Mouse (Mus musculus) hindbrain, embryonic 13.5 days (tissue): ENCODE data around the gene H2afy2. TPM values are rescaled to one million over a fixed set of nuclear protein-coding genes. Genes with fewer than 3 reads are reported as not detected.

Experiments used
- ATAC-seq: fragments of 200-750 bp; cut with Nextera tagmentation; 2 replicates; pipeline ENCODE4 v1.8.0; 2017; ENCODE audit warnings: moderate TSS enrichment; ENCODE audit not compliant: low FRiP score
- H3K27ac ChIP-seq: fragments of 300-500 bp; sonication (generic); 2 replicates; pipeline ENCODE4 v1.5.1; 2015; ENCODE audit warnings: inconsistent platforms, mild to moderate bottlenecking, moderate library complexity
- H3K27me3 ChIP-seq: fragments of 300-500 bp; sonication (generic); 2 replicates; pipeline ENCODE4 v1.6.1; 2015; ENCODE audit warnings: mild to moderate bottlenecking, inconsistent platforms
- H3K36me3 ChIP-seq: fragments of 300-500 bp; sonication (generic); 2 replicates; pipeline ENCODE4 v1.6.1; 2015; ENCODE audit warnings: mild to moderate bottlenecking, inconsistent platforms
- H3K4me1 ChIP-seq: fragments of 300-500 bp; sonication (generic); replicated peaks from 2 replicates; pipeline ENCODE4 v1.6.1; 2015; ENCODE audit warnings: inconsistent platforms
- H3K4me2 ChIP-seq: fragments of 300-500 bp; sonication (generic); 2 replicates; pipeline ENCODE4 v1.6.1; 2015; ENCODE audit warnings: inconsistent platforms, mild to moderate bottlenecking, moderate library complexity
- H3K4me3 ChIP-seq: fragments of 300-500 bp; sonication (generic); 2 replicates; pipeline ENCODE4 v1.5.1; 2015; ENCODE audit warnings: mild to moderate bottlenecking, inconsistent platforms
- H3K9ac ChIP-seq: fragments of 300-500 bp; sonication (generic); 2 replicates; pipeline ENCODE4 v1.6.1; 2015; ENCODE audit warnings: mild to moderate bottlenecking, inconsistent platforms
- H3K9me3 ChIP-seq: fragments of 300-500 bp; sonication (generic); 2 replicates; pipeline ENCODE4 v1.6.1; 2016; ENCODE audit warnings: inconsistent platforms
- WGBS: fragments of 180-500 bp; shearing (Covaris S2); methylation state at CpG from one replicate; pipeline ENCODE4 v1.1.7; 2015; 5-methylcytosine and 5-hydroxymethylcytosine counted together
- polyA plus RNA-seq: library from polyadenylated mRNA; unstranded; fragments of >200 nt; fragmentation: Nextera tagmentation; extraction: Ambion mirVana; gene quantifications from 2 replicates; pipeline ENCODE4 v1.2.1, GENCODE M21; 2015

Gene H2afy2
- polyA plus RNA-seq, 1 experiment from 2014 or later: 334 TPM

DNA sequence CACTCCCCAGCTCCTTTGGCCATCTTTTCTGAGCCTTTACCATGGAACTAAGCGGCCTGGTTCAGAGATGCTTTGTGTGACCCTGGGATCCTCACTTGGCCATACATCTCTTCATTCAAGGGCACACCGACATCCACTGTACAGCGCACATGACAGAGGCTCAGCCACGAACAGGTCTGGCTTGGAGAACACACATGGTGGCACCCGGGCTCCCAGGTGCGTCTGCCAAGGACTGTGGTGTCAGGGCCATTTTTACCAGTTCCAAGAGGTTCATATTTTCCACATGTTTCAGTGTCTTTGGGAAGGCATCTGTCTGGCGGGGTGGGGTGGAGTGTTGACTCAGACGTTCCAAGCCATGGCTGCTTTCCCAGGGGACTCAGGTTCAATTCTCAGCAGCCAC is 41.6 kb downstream of the H2afy2 start:
- H3K4me3 ChIP-seq: no peak overlapping the region
- 96% methylated on average over 8 of the region's 8 CpGs for WGBS
- no peak overlapping the region for H3K9ac ChIP-seq
- no peak for ATAC-seq
- no peak overlapping the region for H3K27ac ChIP-seq
- H3K4me1 ChIP-seq: no peaks in the 10 kb centered on the region
- no peaks in the 10 kb centered on the region; the same call in 1 of the 2 replicates for H3K9me3 ChIP-seq
- no peaks in the 10 kb centered on the region for H3K27me3 ChIP-seq
- no peak overlapping the region for H3K4me2 ChIP-seq
- H3K36me3 ChIP-seq: peaks cover 100% of the 10 kb centered on the region

GRCm38 (mm10) chr10:61741873-61742272 is 42.1 kb downstream of the H2afy2 start:
- H3K36me3 ChIP-seq: peaks cover 100% of the 10 kb centered on the region
- H3K27me3 ChIP-seq: no peaks in the 10 kb centered on the region
- H3K9ac ChIP-seq: no peak overlapping the region
- 84% methylated on average over 4 of the region's 4 CpGs for WGBS
- ATAC-seq: no peak
- no peak overlapping the region for H3K27ac ChIP-seq
- no peaks in the 10 kb centered on the region; the same call in 1 of the 2 replicates for H3K9me3 ChIP-seq
- H3K4me1 ChIP-seq: no peaks in the 10 kb centered on the region
- H3K4me2 ChIP-seq: no peak overlapping the region
- no peak overlapping the region for H3K4me3 ChIP-seq

GRCm38 (mm10) chr10:61741306-61741705 is 42.6 kb downstream of the H2afy2 start:
- ATAC-seq: no peak
- H3K27me3 ChIP-seq: no peaks in the 10 kb centered on the region
- WGBS: 90% methylated on average over 1 of the region's 1 CpGs

GRCm38 (mm10) chr10:61738126-61738525 is 45.8 kb downstream of the H2afy2 start:
- Histone ChIP-seq H3K4me1 (no peaks in the 10 kb centered on the region), H3K4me3 (no peak overlapping the region), H3K4me2 (no peak overlapping the region), H3K27ac (no peak overlapping the region), H3K9ac (no peak overlapping the region), H3K36me3 (peaks cover 65% of the 10 kb centered on the region), H3K9me3 (no peaks in the 10 kb centered on the region), H3K27me3 (no peaks in the 10 kb centered on the region)
- WGBS: 94% methylated on average over 4 of the region's 4 CpGs
- no peak for ATAC-seq

More at GRCm38 (mm10) chr10:61741306-61741705, 42.6 kb downstream of the H2afy2 start:
- H3K4me3 ChIP-seq: no peak overlapping the region
- H3K4me1 ChIP-seq: no peaks in the 10 kb centered on the region
- H3K36me3 ChIP-seq: peaks cover 97% of the 10 kb centered on the region
- no peaks in the 10 kb centered on the region; the same call in 1 of the 2 replicates for H3K9me3 ChIP-seq
- no peak overlapping the region for H3K4me2 ChIP-seq
- H3K27ac ChIP-seq: no peak overlapping the region
- no peak overlapping the region for H3K9ac ChIP-seq

- Histone ChIP-seq H3K36me3 (peaks cover 59% of the 10 kb centered on the region), H3K4me2 (no peak overlapping the region), H3K9me3 (no peaks in the 10 kb centered on the region), H3K4me3 (no peak overlapping the region), H3K9ac (0 out of 2 replicates have a peak overlapping the region, but pooled peaks have one; percentile 4), H3K27ac (no peak overlapping the region), H3K27me3 (no peaks in the 10 kb centered on the region), H3K4me1 (no peaks in the 10 kb centered on the region)
- no peak for ATAC-seq
- WGBS: 100% methylated on average over 1 of the region's 1 CpGs
These were observed 46.4 kb downstream of the H2afy2 start for GRCm38 (mm10) chr10:61737537-61737936.

DNA sequence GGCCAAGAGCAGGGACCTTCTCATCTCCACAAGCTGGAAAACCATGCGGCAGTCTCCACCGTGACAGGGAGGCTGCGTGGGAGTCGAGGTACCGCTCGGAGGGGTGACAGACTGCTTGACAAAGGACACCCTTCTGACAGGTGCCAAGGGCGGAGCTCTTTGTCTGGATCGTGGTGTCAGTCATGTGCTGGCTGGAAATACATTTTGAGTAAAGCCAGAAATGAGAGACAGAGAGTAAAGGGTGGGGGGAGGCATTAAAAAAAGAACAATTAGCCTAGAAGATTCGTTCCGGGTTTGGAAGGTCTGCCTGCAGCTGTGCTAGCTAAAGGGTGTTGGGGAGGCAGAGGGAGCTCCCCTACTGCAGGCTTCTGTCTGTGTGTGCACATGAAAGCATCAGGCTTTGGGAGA is 47.3 kb downstream of the H2afy2 start:
- no peak for ATAC-seq
- no peaks in the 10 kb centered on the region for H3K9me3 ChIP-seq
- peak overlapping the region; percentile 13 for H3K27ac ChIP-seq
- H3K4me1 ChIP-seq: no peaks in the 10 kb centered on the region
- H3K27me3 ChIP-seq: no peaks in the 10 kb centered on the region
- 0 out of 2 replicates have a peak overlapping the region, but pooled peaks have one; percentile 4 for H3K9ac ChIP-seq
- 69% methylated on average over 10 of the region's 10 CpGs for WGBS
- peaks cover 51% of the 10 kb centered on the region for H3K36me3 ChIP-seq
- H3K4me2 ChIP-seq: no peak overlapping the region
- no peak overlapping the region for H3K4me3 ChIP-seq

GRCm38 (mm10) chr10:61734377-61734776 is 49.6 kb downstream of the H2afy2 start:
- Histone ChIP-seq H3K9ac (no peak overlapping the region), H3K4me1 (no peaks in the 10 kb centered on the region), H3K4me2 (no peak overlapping the region), H3K27me3 (no peaks in the 10 kb centered on the region), H3K9me3 (no peaks in the 10 kb centered on the region), H3K27ac (no peak overlapping the region), H3K4me3 (no peak overlapping the region), H3K36me3 (peaks cover 28% of the 10 kb centered on the region)
- no peak for ATAC-seq
- WGBS: 50% methylated on average over 3 of the region's 3 CpGs

DNA sequence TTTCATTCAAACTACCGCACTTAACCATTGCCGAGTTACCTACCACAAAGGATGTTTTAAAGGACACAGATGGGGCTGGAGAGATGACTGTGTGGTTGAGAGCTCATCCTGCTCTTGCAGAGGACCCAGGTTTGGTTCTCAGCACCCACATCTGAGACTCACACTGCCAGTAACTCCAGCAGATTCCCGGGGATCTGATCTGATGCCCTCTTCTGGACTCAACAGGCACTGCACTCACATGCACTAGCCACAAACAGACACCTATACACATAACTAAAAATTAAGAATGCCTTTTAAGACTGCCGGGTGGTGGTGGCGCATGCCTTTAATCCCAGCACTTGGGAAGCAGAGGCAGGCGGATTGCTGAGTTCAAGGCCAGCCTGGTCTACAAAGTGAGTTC is 53.8 kb downstream of the H2afy2 start:
- H3K9me3 ChIP-seq: no peaks in the 10 kb centered on the region
- H3K4me2 ChIP-seq: no peak overlapping the region
- no peak for ATAC-seq
- H3K9ac ChIP-seq: no peak overlapping the region
- no peaks in the 10 kb centered on the region for H3K4me1 ChIP-seq
- H3K4me3 ChIP-seq: no peak overlapping the region
- no peaks in the 10 kb centered on the region for H3K36me3 ChIP-seq
- WGBS: 96% methylated on average over 6 of the region's 6 CpGs
- no peaks in the 10 kb centered on the region for H3K27me3 ChIP-seq
- H3K27ac ChIP-seq: no peak overlapping the region

DNA sequence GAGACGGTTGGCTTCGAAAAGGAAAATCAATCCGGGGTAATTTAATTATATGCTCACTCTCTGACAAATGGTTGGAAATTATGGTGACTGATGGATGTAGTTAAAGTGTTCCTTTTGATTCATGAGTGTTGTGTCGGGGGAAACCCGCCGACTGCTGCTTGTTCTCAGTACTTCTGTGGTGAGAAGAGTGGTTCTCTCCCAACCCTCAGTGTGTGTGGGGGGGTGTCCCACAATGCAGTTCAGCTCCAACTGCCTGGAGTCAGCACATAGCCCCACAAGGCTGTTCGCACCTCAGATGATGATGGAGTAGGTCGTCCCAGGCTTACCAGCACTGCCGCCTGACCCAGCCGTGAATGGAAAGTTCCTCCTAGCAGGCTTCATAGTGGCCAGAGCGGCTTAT is 54.8 kb downstream of the H2afy2 start:
- no peak overlapping the region for H3K9ac ChIP-seq
- H3K27ac ChIP-seq: no peak overlapping the region
- no peak overlapping the region for H3K4me3 ChIP-seq
- H3K36me3 ChIP-seq: no peaks in the 10 kb centered on the region
- H3K4me2 ChIP-seq: no peak overlapping the region
- no peaks in the 10 kb centered on the region for H3K4me1 ChIP-seq
- ATAC-seq: no peak
- 66% methylated on average over 11 of the region's 11 CpGs for WGBS
- H3K9me3 ChIP-seq: no peaks in the 10 kb centered on the region
- H3K27me3 ChIP-seq: no peaks in the 10 kb centered on the region

DNA sequence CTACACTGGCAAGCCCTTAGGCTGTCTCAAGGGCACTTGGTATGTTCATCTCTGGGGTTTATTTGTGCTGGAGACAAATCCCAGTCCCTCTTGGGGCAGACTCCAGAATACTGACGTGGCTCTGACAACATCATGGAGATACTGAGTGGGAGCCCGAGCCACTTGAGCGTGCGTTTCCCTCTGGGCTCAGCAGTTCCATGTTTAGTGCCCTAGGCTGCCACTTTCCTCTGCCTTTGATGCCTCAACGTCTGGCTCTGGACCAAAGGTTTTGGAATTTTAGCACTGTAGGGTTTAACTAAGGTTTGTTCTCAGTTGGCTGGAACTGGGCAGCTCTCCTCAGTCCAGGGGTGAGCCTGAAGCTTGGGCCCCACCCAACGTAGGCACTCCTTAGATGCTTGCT is 60.7 kb downstream of the H2afy2 start:
- Histone ChIP-seq H3K4me3 (no peak overlapping the region), H3K27me3 (no peaks in the 10 kb centered on the region), H3K36me3 (no peaks in the 10 kb centered on the region), H3K27ac (no peak overlapping the region), H3K4me1 (no peaks in the 10 kb centered on the region), H3K4me2 (no peak overlapping the region), H3K9ac (no peak overlapping the region), H3K9me3 (no peaks in the 10 kb centered on the region)
- ATAC-seq: no peak
- 74% methylated on average over 6 of the region's 6 CpGs for WGBS

GRCm38 (mm10) chr10:61722215-61722614 is 61.7 kb downstream of the H2afy2 start:
- H3K36me3 ChIP-seq: no peaks in the 10 kb centered on the region
- no peak overlapping the region for H3K9ac ChIP-seq
- no peaks in the 10 kb centered on the region for H3K4me1 ChIP-seq
- no peak overlapping the region for H3K27ac ChIP-seq
- H3K9me3 ChIP-seq: no peaks in the 10 kb centered on the region
- 82% methylated on average over 3 of the region's 3 CpGs for WGBS
- ATAC-seq: no peak
- peaks cover 5% of the 10 kb centered on the region for H3K27me3 ChIP-seq
- H3K4me3 ChIP-seq: no peak overlapping the region
- no peak overlapping the region for H3K4me2 ChIP-seq

DNA sequence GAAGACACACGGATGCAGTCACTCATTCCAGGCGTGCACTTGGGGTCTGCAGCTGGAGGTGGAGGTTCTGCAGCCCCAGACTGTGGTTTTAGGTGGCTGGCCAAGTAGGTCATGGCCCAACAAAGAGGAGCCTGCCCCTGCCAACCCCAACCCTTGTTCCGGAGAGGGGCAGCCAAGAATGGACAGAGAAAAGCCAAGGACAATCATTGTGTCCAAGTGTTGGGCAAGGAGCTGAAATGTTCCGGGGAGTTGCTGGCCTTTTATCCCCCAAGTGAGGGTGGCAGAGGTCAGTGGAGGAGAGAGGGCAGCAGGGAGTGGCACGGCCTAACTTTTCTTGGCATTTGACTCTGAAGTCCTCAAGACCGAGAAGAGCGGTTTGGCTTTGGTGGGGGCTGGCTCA is 63.6 kb downstream of the H2afy2 start:
- H3K9ac ChIP-seq: no peak overlapping the region
- H3K9me3 ChIP-seq: no peaks in the 10 kb centered on the region
- H3K27ac ChIP-seq: no peak overlapping the region
- 86% methylated on average over 7 of the region's 7 CpGs for WGBS
- ATAC-seq: no peak
- H3K4me2 ChIP-seq: no peak overlapping the region
- H3K27me3 ChIP-seq: peaks cover 16% of the 10 kb centered on the region
- no peaks in the 10 kb centered on the region for H3K36me3 ChIP-seq
- peaks cover 7% of the 10 kb centered on the region for H3K4me1 ChIP-seq
- no peak overlapping the region for H3K4me3 ChIP-seq

GRCm38 (mm10) chr10:61717406-61718296 is 66.3 kb downstream of the H2afy2 start:
- Histone ChIP-seq H3K4me2 (no peak overlapping the region), H3K4me3 (no peak overlapping the region), H3K27ac (no peak overlapping the region), H3K9me3 (no peaks in the 10 kb centered on the region), H3K4me1 (peaks cover 10% of the 10 kb centered on the region), H3K9ac (no peak overlapping the region), H3K36me3 (no peaks in the 10 kb centered on the region), H3K27me3 (peaks cover 30% of the 10 kb centered on the region)
- no peak for ATAC-seq
- 88% methylated on average over 12 of the region's 12 CpGs for WGBS
